Mouse (Mus musculus) heart, postnatal 0 days (tissue): ENCODE measurements around the gene Nipal4.

ENCODE experiments used
- CTCF ChIP-seq: IDR thresholded peaks from 2 replicates; pipeline ENCODE4 v1.5.1; 2016; ENCODE audit warnings: antibody characterized with exemption, control low read depth, low read depth
- EP300 ChIP-seq: IDR thresholded peaks from 2 replicates; pipeline ENCODE4 v1.6.1; 2016; ENCODE audit warnings: antibody characterized with exemption, low read depth

DNA sequence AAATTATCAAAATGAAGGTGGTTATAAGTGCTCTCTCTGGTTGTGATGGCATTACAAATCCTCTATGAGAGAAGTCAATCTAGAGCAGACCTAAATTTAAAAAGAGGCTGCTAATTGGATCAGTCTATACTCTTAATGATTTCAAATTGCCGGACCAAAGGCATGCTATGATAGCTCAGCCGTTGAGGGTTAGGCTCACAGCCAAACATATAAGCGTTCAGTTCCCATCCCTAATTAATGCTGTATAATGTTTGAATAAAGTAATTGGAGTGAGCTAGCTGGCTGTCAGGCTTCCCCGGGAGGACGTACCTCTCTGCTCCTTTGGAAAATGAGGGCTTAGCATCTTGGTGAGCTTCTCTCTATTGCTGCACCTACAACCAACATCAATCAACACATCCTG, 57.1 kb downstream of the Nipal4 start:
- TF ChIP-seq CTCF: no peak
- no peak for TF ChIP-seq EP300
